Mouse (Mus musculus) ES-Bruce4 (cell line): ENCODE data around the gene Krr1.

Experiments used
- CTCF ChIP-seq: IDR thresholded peaks from one replicate; pipeline ENCODE4 v1.8.1; 2011; ENCODE audit warnings: low read depth, low read length
- EP300 ChIP-seq: IDR thresholded peaks from 2 replicates; pipeline ENCODE4 v1.6.1; 2011; ENCODE audit warnings: low read depth, low read length; ENCODE audit not compliant: insufficient read depth
- POLR2A ChIP-seq: IDR thresholded peaks from one replicate; pipeline ENCODE4 v1.8.1; 2011; ENCODE audit warnings: low read length; ENCODE audit not compliant: insufficient read depth

DNA sequence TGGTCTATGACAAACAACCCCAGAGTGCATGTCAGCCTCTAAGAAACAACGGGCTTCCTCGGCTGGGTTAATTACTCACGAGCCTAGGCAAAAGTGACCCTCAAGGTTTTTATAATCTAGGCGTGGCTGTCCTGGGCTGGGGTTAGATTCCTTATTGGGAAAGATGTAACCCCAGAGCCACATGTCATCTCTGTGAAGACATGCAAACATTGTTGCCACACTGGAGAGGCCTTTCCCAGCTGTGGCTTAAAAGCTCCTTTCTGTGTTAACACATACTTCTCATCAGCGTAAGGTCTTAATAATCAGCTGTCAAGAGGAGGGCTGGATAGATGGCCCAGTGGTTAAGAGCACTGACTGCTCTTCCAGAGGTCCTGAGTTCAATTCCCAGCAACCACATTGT lies 10.6 kb downstream of the Krr1 start:
- TF ChIP-seq POLR2A = no peak
- TF ChIP-seq CTCF = no peak
- no peak for TF ChIP-seq EP300
